Mouse (Mus musculus) midbrain, postnatal 0 days (tissue): Measurements from ENCODE around the gene Cfap100. TPM values are rescaled to one million over a fixed set of nuclear protein-coding genes. Genes with fewer than 3 reads are reported as not detected.

Experiments used
- ATAC-seq: fragments of 200-750 bp; cut with Nextera tagmentation; 2 replicates; pipeline ENCODE4 v1.8.0; 2017; ENCODE audit warnings: moderate number of reproducible peaks, mild to moderate bottlenecking, moderate TSS enrichment, moderate library complexity; ENCODE audit not compliant: low FRiP score
- DNase-seq: peaks from one replicate; pipeline ENCODE4 v3.0.0-alpha.2; 2015; ENCODE audit warnings: low spot score
- H3K27ac ChIP-seq: fragments of 300-500 bp; sonication (generic); 2 replicates; pipeline ENCODE4 v1.5.1; 2014; ENCODE audit warnings: low read depth, mild to moderate bottlenecking, low read length, mixed read lengths
- H3K27me3 ChIP-seq: fragments of 300-500 bp; sonication (generic); 2 replicates; pipeline ENCODE4 v1.6.1; 2014; ENCODE audit warnings: low read length, control low read depth, mixed read lengths; ENCODE audit not compliant: insufficient read depth
- H3K36me3 ChIP-seq: fragments of 300-500 bp; sonication (generic); 2 replicates; pipeline ENCODE4 v1.6.1; 2014; ENCODE audit warnings: low read length, control low read depth, mixed read lengths; ENCODE audit not compliant: insufficient read depth
- H3K4me1 ChIP-seq: fragments of 300-500 bp; sonication (generic); 2 replicates; pipeline ENCODE4 v1.6.1; 2014; ENCODE audit warnings: mild to moderate bottlenecking, control low read depth, antibody characterized with exemption, low read length, mixed read lengths; ENCODE audit not compliant: insufficient read depth
- H3K4me2 ChIP-seq: fragments of 300-500 bp; sonication (generic); 2 replicates; pipeline ENCODE4 v1.6.1; 2014; ENCODE audit warnings: low read depth, mild to moderate bottlenecking, low read length, mixed read lengths; ENCODE audit not compliant: poor library complexity, severe bottlenecking
- H3K4me3 ChIP-seq: fragments of 300-500 bp; sonication (generic); 2 replicates; pipeline ENCODE4 v1.5.1; 2014; ENCODE audit warnings: low read depth, mild to moderate bottlenecking, low read length, moderate library complexity
- H3K9ac ChIP-seq: fragments of 300-500 bp; sonication (generic); replicated peaks from 2 replicates; pipeline ENCODE4 v1.6.1; 2014; ENCODE audit warnings: mild to moderate bottlenecking, low read length, moderate library complexity, mixed read lengths; ENCODE audit not compliant: poor library complexity, severe bottlenecking
- H3K9me3 ChIP-seq: fragments of 300-500 bp; sonication (generic); 2 replicates; pipeline ENCODE4 v1.6.1; 2016; ENCODE audit warnings: low read length, control low read depth
- CTCF ChIP-seq: IDR thresholded peaks from 2 replicates; pipeline ENCODE4 v1.5.1; 2016; ENCODE audit warnings: antibody characterized with exemption, mild to moderate bottlenecking
- WGBS: fragments of 180-500 bp; shearing (Covaris S2); extraction: QIAGEN DNeasy Blood & Tissue Kit; methylation state at CpG from one replicate; pipeline ENCODE4 v1.1.7; 2014; 5-methylcytosine and 5-hydroxymethylcytosine counted together
- polyA plus RNA-seq: library from polyadenylated mRNA; unstranded; fragments of >200 nt; fragmentation: Nextera tagmentation; extraction: Ambion mirVana; gene quantifications from 2 replicates; pipeline ENCODE4 v1.2.1, GENCODE M21; 2015
- total RNA-seq: library from RNA; depleted of rRNA; stranded (reverse); fragments of >200 nt; gene quantifications from 2 replicates; pipeline ENCODE4 v1.2.3, GENCODE M21; 2014

Cfap100 gene
- total and polyA plus RNA-seq, 2 experiments from 2014 or later, result 7.9 to 22.7 TPM

DNA sequence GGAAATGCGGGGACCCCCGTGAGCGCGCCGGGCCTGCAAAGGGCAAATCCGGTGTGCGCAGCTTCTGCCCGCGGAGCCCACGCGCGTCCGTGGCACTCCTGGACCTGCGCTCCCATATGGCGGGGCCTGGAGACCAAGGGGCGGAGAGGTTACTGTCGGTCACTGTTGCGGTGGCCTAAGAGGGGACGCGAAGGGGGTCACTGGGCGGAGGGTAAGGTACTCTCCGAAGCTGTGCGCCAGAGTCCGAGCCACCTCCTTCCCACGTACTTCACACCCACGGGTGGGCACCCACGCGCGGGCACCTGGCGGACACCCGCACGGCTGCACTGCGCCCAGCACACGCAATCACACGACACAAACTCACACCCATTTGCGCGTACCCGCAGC, 34.2 kb upstream of the Cfap100 start:
- WGBS, result 0% methylated on average over 38 of the region's 38 CpGs
- H3K27ac ChIP-seq, result peak overlapping the region; percentile 82

DNA sequence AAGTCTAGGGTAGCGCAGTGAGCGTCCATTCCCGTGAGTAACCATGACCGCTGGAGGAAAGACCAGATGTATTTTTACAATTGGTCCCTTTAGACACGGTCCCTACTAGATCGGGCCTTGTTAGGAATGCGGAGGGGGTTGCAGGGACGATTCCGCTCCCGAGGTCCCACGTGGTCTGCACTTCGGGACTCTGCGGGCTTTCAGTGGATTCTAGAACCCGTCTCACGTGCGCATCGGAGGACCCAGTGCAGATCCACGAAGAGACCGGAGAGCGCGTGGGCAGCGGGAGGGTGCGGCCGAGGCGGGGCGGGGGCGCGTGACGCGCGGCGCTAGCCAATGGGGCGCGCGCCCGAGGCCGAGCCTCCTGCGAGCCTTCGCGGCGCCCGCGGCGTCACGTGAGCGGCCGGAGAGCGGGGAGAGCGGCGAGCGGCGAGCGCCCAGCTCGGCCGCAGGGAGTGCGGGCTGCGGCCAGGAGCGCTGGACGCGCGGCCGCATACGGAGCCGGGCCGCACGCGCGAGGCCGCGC, 33.6 kb upstream of the Cfap100 start, which contains the start of gene Klf15:
Klf15 (plus strand) TSS at position 396 of the 526 bp plus-strand sequence.
- Histone ChIP-seq H3K4me3 (peak within 1 kb of the TSS; percentile 77), H3K36me3 (no peaks in the 10 kb centered on the region), H3K9ac (peak within 1 kb of the TSS; percentile 75), H3K4me1 (no peaks in the 10 kb centered on the region), H3K27ac (peak within 1 kb of the TSS; percentile 82), H3K4me2 (peak within 1 kb of the TSS; percentile 99), H3K9me3 (no peaks in the 10 kb centered on the region), H3K27me3 (0 out of 2 replicates have a peak, but pooled peaks cover 4% of the 10 kb centered on the region)
- DNase-seq, result peak; percentile 83
- 1% methylated on average over 48 of the region's 70 CpGs for WGBS
- peak; percentile 79 for ATAC-seq
- TF ChIP-seq CTCF, result no peak

More for the DNA sequence above, 34.2 kb upstream of the Cfap100 start:
- no peaks in the 10 kb centered on the region for H3K9me3 ChIP-seq
- H3K4me2 ChIP-seq, result peak overlapping the region; percentile 99
- H3K9ac ChIP-seq, result peak overlapping the region; percentile 75
- H3K27me3 ChIP-seq, result 0 out of 2 replicates have a peak, but pooled peaks cover 4% of the 10 kb centered on the region
- peak overlapping the region; percentile 77 for H3K4me3 ChIP-seq
- TF ChIP-seq CTCF, result 0 out of 2 replicates have a peak, but pooled peaks have one; percentile 36
- peaks cover 3% of the 10 kb centered on the region; the same call in 1 of the 2 replicates for H3K36me3 ChIP-seq
- ATAC-seq (peak; percentile 47), DNase-seq (peak; percentile 9)
- no peaks in the 10 kb centered on the region for H3K4me1 ChIP-seq

DNA sequence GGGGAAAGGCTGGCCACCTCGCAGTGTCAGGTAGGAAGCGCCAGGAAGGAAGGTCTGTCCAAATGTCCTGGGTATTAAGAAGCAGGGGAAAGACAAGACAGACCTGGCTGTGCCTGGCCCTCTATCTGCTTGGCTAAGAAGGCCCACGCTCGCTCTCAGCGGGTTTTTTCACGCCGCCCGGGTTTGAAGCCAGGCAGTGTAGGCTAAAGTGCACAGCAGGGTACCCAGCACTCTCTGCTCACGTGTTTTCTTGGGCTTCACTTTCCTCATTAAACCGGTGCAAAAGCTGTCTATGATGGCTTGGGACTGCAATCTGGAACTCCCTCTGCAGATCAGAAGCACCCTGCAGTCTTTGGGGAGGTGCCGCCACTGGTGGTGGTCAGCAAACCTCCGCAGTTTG, 33.2 kb upstream of the Cfap100 start:
- Histone ChIP-seq H3K27ac (peak overlapping the region; percentile 32; the same call in 1 of the 2 replicates), H3K4me2 (peak overlapping the region; percentile 99), H3K36me3 (no peaks in the 10 kb centered on the region), H3K4me3 (peak overlapping the region; percentile 77), H3K27me3 (0 out of 2 replicates have a peak, but pooled peaks cover 4% of the 10 kb centered on the region), H3K9me3 (no peaks in the 10 kb centered on the region), H3K9ac (no peak overlapping the region), H3K4me1 (no peaks in the 10 kb centered on the region)
- no peak for TF ChIP-seq CTCF
- ATAC-seq (no peak), DNase-seq (no peak)
- 16% methylated on average over 12 of the region's 12 CpGs for WGBS

DNA sequence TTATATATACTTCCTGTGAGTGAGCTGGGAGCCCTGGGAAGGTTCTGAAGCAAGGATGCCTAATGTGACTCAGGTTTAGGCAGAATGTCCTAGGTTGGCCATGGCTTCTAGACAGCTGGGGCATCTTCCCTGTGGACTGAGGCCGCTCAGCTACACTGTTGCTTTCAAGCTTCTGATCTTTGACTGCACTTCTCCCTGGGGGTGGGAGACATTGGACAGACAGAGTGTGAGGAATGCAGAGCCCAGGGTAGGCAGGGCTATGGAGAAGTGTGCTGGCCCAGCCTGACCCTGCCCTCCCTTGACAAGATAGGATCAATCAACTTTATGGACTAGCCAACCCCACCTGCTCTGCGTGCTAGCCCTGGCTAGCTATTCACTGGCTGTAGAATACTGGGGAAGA, 32.6 kb upstream of the Cfap100 start:
- TF ChIP-seq CTCF, result no peak
- no peak overlapping the region for H3K27ac ChIP-seq
- H3K4me1 ChIP-seq, result no peaks in the 10 kb centered on the region
- H3K9me3 ChIP-seq, result no peaks in the 10 kb centered on the region
- H3K36me3 ChIP-seq, result no peaks in the 10 kb centered on the region
- ATAC-seq, result no peak
- 63% methylated on average over 2 of the region's 2 CpGs for WGBS
- H3K27me3 ChIP-seq, result 0 out of 2 replicates have a peak, but pooled peaks cover 4% of the 10 kb centered on the region
- H3K4me3 ChIP-seq, result no peak overlapping the region
- H3K9ac ChIP-seq, result no peak overlapping the region
- no peak overlapping the region for H3K4me2 ChIP-seq
- no peak for DNase-seq

DNA sequence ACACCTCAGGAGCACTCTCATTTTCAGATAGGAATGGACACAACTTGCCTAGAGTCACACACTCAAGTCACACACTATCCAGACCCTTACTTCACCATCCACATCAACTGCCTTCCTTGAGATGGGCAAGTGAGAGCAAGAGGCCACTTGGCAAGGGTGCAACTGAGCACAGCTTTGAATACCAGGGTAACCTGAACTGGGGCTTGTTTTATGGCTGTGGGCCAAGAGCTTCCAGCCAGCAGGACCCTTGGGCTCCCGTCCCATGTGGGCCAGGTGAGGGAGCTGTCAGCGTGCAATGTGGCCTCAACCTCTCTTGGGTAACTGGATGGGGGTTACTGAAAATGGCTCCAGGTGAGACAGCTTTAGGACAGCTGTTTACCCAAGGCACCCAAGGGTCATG, 28.8 kb upstream of the Cfap100 start:
- 90% methylated on average over 2 of the region's 2 CpGs for WGBS
- Histone ChIP-seq H3K9me3 (no peaks in the 10 kb centered on the region), H3K4me2 (no peak overlapping the region), H3K36me3 (no peaks in the 10 kb centered on the region), H3K9ac (no peak overlapping the region), H3K4me1 (no peaks in the 10 kb centered on the region), H3K27ac (no peak overlapping the region), H3K4me3 (no peak overlapping the region), H3K27me3 (0 out of 2 replicates have a peak, but pooled peaks cover 4% of the 10 kb centered on the region)
- TF ChIP-seq CTCF, result no peak
- DNase-seq, result no peak
- no peak for ATAC-seq

DNA sequence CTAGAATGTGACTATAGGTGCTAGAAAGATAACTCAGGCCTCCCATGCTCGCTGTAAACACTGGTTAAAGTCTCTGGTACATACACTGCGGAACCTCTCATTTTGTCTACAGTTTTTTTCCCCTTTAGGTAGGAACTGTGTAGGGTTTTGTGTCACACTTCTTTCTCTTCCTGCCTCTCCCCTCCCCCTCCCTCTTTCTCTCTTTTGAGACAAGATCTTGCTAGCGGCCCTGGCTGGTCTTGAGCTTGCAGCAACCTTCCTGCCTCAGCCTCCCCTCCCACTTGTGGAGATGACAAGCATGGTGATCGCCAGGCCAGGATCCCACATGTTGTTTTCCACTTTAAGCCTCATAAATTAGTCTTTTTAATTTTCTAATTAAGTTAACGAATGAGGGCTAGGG, 25.2 kb upstream of the Cfap100 start:
- no peak for TF ChIP-seq CTCF
- WGBS, result 85% methylated on average over 5 of the region's 5 CpGs
- DNase-seq, result no peak
- Histone ChIP-seq H3K9me3 (no peaks in the 10 kb centered on the region), H3K4me3 (no peak overlapping the region), H3K9ac (no peak overlapping the region), H3K36me3 (no peaks in the 10 kb centered on the region), H3K4me1 (no peaks in the 10 kb centered on the region), H3K27ac (no peak overlapping the region), H3K4me2 (no peak overlapping the region), H3K27me3 (no peaks in the 10 kb centered on the region)
- no peak for ATAC-seq
